Mouse (Mus musculus) heart, adult 2 months (tissue): ENCODE measurements at regions not wholly inside any gene's neighbourhood (a gene's known extent, or its start where the extent isn't known, plus 50 kb on each side); places are given as distances from the start of the nearest gene placed in this dataset.

ENCODE experiments used
- CTCF ChIP-seq: fragments of 200-600 bp; IDR thresholded peaks from 2 replicates; pipeline ENCODE4 v1.8.1; 2022; ENCODE audit warnings: antibody characterized with exemption, mild to moderate bottlenecking, moderate library complexity
- EP300 ChIP-seq: fragments of 200-500 bp; IDR thresholded peaks from 2 replicates; pipeline ENCODE4 v1.6.1; 2011; ENCODE audit warnings: low read depth, low read length, control low read depth; ENCODE audit not compliant: insufficient read depth
- POLR2A ChIP-seq: fragments of 200-500 bp; IDR thresholded peaks from 2 replicates; pipeline ENCODE4 v1.6.1; 2011; ENCODE audit warnings: mild to moderate bottlenecking, low read depth, low read length, control low read depth; ENCODE audit not compliant: insufficient read depth

- TF ChIP-seq EP300 (no peak), POLR2A (no peak), CTCF (no peak)
These were observed 57.1 kb upstream of the Ddit4l start for GRCm38 (mm10) chr3:137564282-137564681.
